Mouse (Mus musculus) heart, adult 2 months (tissue): ENCODE data around the gene Slit3.

Experiments used
- CTCF ChIP-seq: fragments of 200-600 bp; IDR thresholded peaks from 2 replicates; pipeline ENCODE4 v1.8.1; 2022; ENCODE audit warnings: antibody characterized with exemption, mild to moderate bottlenecking, moderate library complexity
- POLR2A ChIP-seq: fragments of 200-500 bp; IDR thresholded peaks from 2 replicates; pipeline ENCODE4 v1.6.1; 2011; ENCODE audit warnings: mild to moderate bottlenecking, low read depth, low read length, control low read depth; ENCODE audit not compliant: insufficient read depth

DNA sequence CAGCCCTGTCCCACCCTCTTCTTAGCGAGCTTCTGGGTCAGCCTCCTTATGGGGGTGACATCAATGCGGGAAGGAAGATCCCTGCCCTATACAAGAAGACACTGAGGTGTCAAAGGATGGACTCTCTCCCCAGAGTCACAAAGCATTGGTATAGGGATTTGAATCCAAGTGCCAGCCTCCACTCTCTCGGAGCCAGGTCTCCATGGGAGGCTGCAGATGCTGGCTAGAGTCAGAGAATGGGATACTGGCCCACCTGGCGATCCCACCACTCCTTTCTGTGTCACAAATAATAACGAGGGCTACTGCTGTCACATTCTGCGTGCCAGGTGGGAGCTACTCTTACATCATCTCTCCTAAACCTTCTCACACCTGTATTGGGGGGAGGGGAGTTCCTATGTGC lies 549.2 kb downstream of the Slit3 start:
- TF ChIP-seq CTCF, result no peak
- no peak for TF ChIP-seq POLR2A
